24 mouse cellular contexts compared by ENCODE assay signal in the genomic region with DNA sequence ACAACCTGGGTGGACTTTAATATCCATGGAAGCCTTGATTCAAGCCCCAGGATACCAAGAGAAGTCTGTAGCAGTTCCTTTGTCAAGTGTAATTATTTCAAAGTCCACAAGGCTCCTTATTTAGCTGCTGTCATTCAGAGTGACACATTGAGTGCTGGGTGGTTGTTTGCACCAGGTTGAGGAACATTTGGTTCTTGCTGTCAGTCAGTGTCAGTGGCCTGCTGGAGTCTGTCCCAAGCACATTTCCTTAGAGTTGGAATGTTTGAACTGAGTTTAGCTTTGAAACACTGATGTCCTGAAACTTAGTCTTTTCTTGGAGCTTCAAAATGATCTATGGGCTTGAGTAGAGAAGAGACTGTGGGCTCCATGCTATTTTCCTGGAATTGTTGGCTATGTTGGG.
A peak's percentile ranks its signal among the peaks of the same experiment; 100 is the strongest.
DNase-seq lines count a peak whose midpoint lies in the region; ATAC-seq and TF ChIP-seq lines count a peak whose summit lies in the region.
"Had no signal": no experiment of that assay in that cellular context is flagged by ENCODE, and none has a peak within 500 bp of the region (broad histone marks: within the 10 kb centered on the region; RNA-seq: fewer than 3 reads in every experiment).

No protein-coding gene starts in this region.

- no peak overlapping the region for H3K27ac ChIP-seq in layer of hippocampus, adult 2 months
- H3K27ac ChIP-seq in lung, postnatal 0 days (ENCODE audit: low read length) = no peak overlapping the region
- H3K27ac ChIP-seq: embryonic facial prominence, embryonic 10.5 days; embryonic facial prominence, embryonic 12.5 days; forebrain, embryonic 13.5 days had no signal

- TF ChIP-seq CTCF in layer of hippocampus, adult 2 months (conservative IDR thresholded peaks at IDR 0.05) = no peak
- TF ChIP-seq CTCF in lung, postnatal 0 days (IDR thresholded peaks at IDR 0.05) = no peak

- no peak overlapping the region for H3K4me2 ChIP-seq in lung, postnatal 0 days (replicated peaks; ENCODE audit: low read depth, low read length)
- H3K4me2 ChIP-seq: embryonic facial prominence, embryonic 12.5 days; forebrain, embryonic 13.5 days had no signal

- no peak overlapping the region for H3K9ac ChIP-seq in lung, postnatal 0 days (replicated peaks; ENCODE audit: low read depth)
- H3K9ac ChIP-seq: embryonic facial prominence, embryonic 12.5 days; forebrain, embryonic 13.5 days had no signal

- peak; percentile 37 for ATAC-seq in lung, postnatal 0 days
- ATAC-seq: CD4-positive, CD25-positive, alpha-beta regulatory T cell, adult 4 months; forebrain, embryonic 13.5 days; forebrain, embryonic 16.5 days had no signal

- no peaks in the 10 kb centered on the region for H3K36me3 ChIP-seq in lung, postnatal 0 days (ENCODE audit: insufficient read depth, low read length)
- H3K36me3 ChIP-seq: embryonic facial prominence, embryonic 10.5 days; embryonic facial prominence, embryonic 12.5 days; G1E had no signal

- H3K9me3 ChIP-seq in lung, postnatal 0 days (ENCODE audit: low read length) = no peaks in the 10 kb centered on the region
- H3K9me3 ChIP-seq: embryonic facial prominence, embryonic 10.5 days; embryonic facial prominence, embryonic 12.5 days; forebrain, embryonic 13.5 days had no signal

- no peaks in the 10 kb centered on the region for H3K4me1 ChIP-seq in lung, postnatal 0 days (ENCODE audit: insufficient read depth, low read depth, low read length)
- H3K4me1 ChIP-seq: embryonic facial prominence, embryonic 10.5 days; embryonic facial prominence, embryonic 12.5 days; forebrain, embryonic 13.5 days had no signal

- no peak overlapping the region for H3K4me3 ChIP-seq in layer of hippocampus, adult 2 months
- no peak overlapping the region for H3K4me3 ChIP-seq in lung, postnatal 0 days (ENCODE audit: low read depth, low read length)
- H3K4me3 ChIP-seq: embryonic facial prominence, embryonic 10.5 days; embryonic facial prominence, embryonic 12.5 days; forebrain, embryonic 13.5 days had no signal

- peak; percentile 14 for DNase-seq in layer of hippocampus, adult 9-11 months
- DNase-seq in layer of hippocampus, adult 2 months (ENCODE audit: low spot score in 2 of 2) = no peak
- DNase-seq in lung, postnatal 0 days (ENCODE audit: low spot score) = peak; percentile 10
- peak; percentile 56 for DNase-seq in lung, postnatal 14 days
- DNase-seq in lung, postnatal 36 days = peak; percentile 73
- no peak for DNase-seq in frontal cortex, adult 2 months (ENCODE audit: extremely low spot score in 1 of 2, low spot score in 1 of 2)
- no peak for DNase-seq in cerebellum, postnatal 14 days
- DNase-seq in spleen, postnatal 10 days (ENCODE audit: low spot score in 2 of 2) = no peak
- DNase-seq: adrenal gland, adult 2 months; adrenal gland, postnatal 10 days; adrenal gland, postnatal 25 days; B cell, adult 2 months; cerebellum, adult 11 months; cerebellum, adult 18-20 months; cerebellum, adult 8-10 months; cerebellum, adult 9-11 months; cerebellum, postnatal 25 days had no signal

- TF ChIP-seq EP300 in lung, postnatal 0 days (IDR thresholded peaks at IDR 0.05) = no peak

- H3K27me3 ChIP-seq in lung, postnatal 0 days (replicated peaks; ENCODE audit: insufficient read depth, low read length) = no peaks in the 10 kb centered on the region
- H3K27me3 ChIP-seq: CH12.LX; embryonic facial prominence, embryonic 12.5 days; forebrain, embryonic 13.5 days had no signal

Comparison
In these comparisons a context has a peak if more than half of its experiments do, and no peak if none do; other contexts are left out.
1. DNase-seq: peak in layer of hippocampus, adult 9-11 months (single experiment), lung, postnatal 0 days (single experiment), lung, postnatal 14 days (single experiment) and lung, postnatal 36 days (single experiment); none in layer of hippocampus, adult 2 months (0 of 2), frontal cortex, adult 2 months (0 of 2), cerebellum, postnatal 14 days (0 of 2) and spleen, postnatal 10 days (0 of 2).